Comparison of ENCODE assay signal across 9 mouse cellular contexts in the genomic region with DNA sequence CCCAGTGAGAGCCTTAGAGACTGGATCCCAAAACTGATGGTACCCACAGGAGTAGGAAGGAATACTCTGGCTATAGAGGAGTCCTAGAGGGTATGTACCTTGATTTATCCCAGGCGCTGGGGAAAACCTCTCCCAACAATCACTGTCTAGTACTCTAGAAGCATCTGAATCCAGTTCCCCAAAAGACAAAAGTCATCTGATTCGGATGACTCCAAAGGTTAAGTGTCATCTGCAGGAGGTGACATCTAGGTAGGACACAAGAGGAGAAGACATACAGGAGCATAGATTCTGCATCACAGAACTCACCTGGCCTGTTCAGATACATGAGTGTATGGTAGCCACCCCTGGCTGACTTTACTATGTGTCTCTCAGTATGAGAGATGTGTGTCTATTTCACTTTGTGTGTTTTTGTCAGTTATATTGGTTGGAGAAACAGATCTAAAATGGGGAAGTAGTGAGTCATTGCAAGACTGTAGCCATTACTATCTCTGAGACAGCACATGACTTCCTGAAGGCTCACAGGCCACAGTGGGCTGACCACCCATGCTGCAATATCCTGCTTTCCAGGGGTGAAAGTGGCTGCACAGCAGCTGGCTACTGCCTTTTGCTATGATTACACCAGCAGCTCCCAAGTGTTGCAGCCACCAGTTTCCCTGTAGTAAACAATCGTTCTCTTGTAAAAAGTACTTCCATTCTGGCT.
DNase-seq lines count a peak whose midpoint lies in the region; ATAC-seq lines count a peak whose summit lies in the region.
"Had no signal": no experiment of that assay in that cellular context is flagged by ENCODE, and none has a peak within 500 bp of the region (broad histone marks: within the 10 kb centered on the region; RNA-seq: fewer than 3 reads in every experiment).

No protein-coding gene starts in this region.

- no peak overlapping the region for H3K4me2 ChIP-seq in hindbrain, embryonic 14.5 days (replicated peaks)
- H3K4me2 ChIP-seq: hindbrain, embryonic 15.5 days had no signal

- no peak overlapping the region for H3K9ac ChIP-seq in hindbrain, embryonic 14.5 days
- H3K9ac ChIP-seq: hindbrain, embryonic 15.5 days had no signal

- no peak overlapping the region for H3K4me3 ChIP-seq in hindbrain, embryonic 14.5 days (replicated peaks; ENCODE audit: low read length)
- H3K4me3 ChIP-seq: hindbrain, embryonic 15.5 days had no signal

- peak; percentile 28 to 36 for DNase-seq in right cerebral cortex, postnatal 10 days (ENCODE audit: low spot score in 2 of 2)
- DNase-seq in right cerebral cortex, adult 2 months (ENCODE audit: low spot score in 2 of 2): no peak
- peak; percentile 53 to 69 for DNase-seq in heart, adult 9 months (ENCODE audit: low spot score in 2 of 2)
- DNase-seq in lung, postnatal 14 days: peak; percentile 19
- DNase-seq in thymus, postnatal 4 days: no peak
- DNase-seq in hindbrain, embryonic 14.5 days (ENCODE audit: low spot score): no peak
- DNase-seq: cerebellum, adult 9-11 months had no signal

- ATAC-seq in activated CD4-positive, CD25-positive, alpha-beta regulatory T cell, adult 4 months: no peak
- no peak for ATAC-seq in hindbrain, embryonic 14.5 days (ENCODE audit: low FRiP score)

- H3K36me3 ChIP-seq in hindbrain, embryonic 14.5 days (replicated peaks; ENCODE audit: control insufficient read depth, insufficient read depth): no peaks in the 10 kb centered on the region
- H3K36me3 ChIP-seq: hindbrain, embryonic 15.5 days had no signal

- H3K27ac ChIP-seq in hindbrain, embryonic 14.5 days: no peak overlapping the region
- H3K27ac ChIP-seq: hindbrain, embryonic 15.5 days had no signal

- WGBS in hindbrain, embryonic 14.5 days: 91% methylated on average over 3 of the region's 3 CpGs

- peaks cover 12% of the 10 kb centered on the region; the same call in 1 of the 2 replicates for H3K9me3 ChIP-seq in hindbrain, embryonic 14.5 days (ENCODE audit: control insufficient read depth, low read length)

- H3K27me3 ChIP-seq in hindbrain, embryonic 14.5 days (ENCODE audit: control insufficient read depth, insufficient read depth, low read length): no peaks in the 10 kb centered on the region
- H3K27me3 ChIP-seq: hindbrain, embryonic 15.5 days had no signal

- no peaks in the 10 kb centered on the region for H3K4me1 ChIP-seq in hindbrain, embryonic 14.5 days (replicated peaks; ENCODE audit: control insufficient read depth, insufficient read depth, low read length)
- H3K4me1 ChIP-seq: hindbrain, embryonic 15.5 days had no signal

Comparison
In these comparisons a context has a peak if more than half of its experiments do, and no peak if none do; other contexts are left out.
1. DNase-seq: peak in right cerebral cortex, postnatal 10 days (2 of 2), heart, adult 9 months (2 of 2) and lung, postnatal 14 days (single experiment); none in right cerebral cortex, adult 2 months (0 of 2), thymus, postnatal 4 days (single experiment) and hindbrain, embryonic 14.5 days (single experiment).